Mouse (Mus musculus) hindbrain, embryonic 16.5 days (tissue): Measurements from ENCODE around the gene Chst5. TPM values are rescaled to one million over a fixed set of nuclear protein-coding genes. Genes with fewer than 3 reads are reported as not detected.
A peak's percentile ranks its signal among the peaks of the same experiment; 100 is the strongest.

Source experiments
- ATAC-seq: fragments of 200-750 bp; cut with Nextera tagmentation; 2 replicates; pipeline ENCODE4 v1.8.0; 2017; ENCODE audit warnings: moderate TSS enrichment, moderate library complexity
- H3K27ac ChIP-seq: fragments of 300-500 bp; sonication (generic); 2 replicates; pipeline ENCODE4 v1.5.1; 2014; ENCODE audit warnings: low read depth, mild to moderate bottlenecking, control low read depth, low read length, moderate library complexity
- H3K27me3 ChIP-seq: fragments of 300-500 bp; sonication (generic); replicated peaks from 2 replicates; pipeline ENCODE4 v1.6.1; 2014; ENCODE audit warnings: low read length; ENCODE audit not compliant: control insufficient read depth, insufficient read depth
- H3K36me3 ChIP-seq: fragments of 300-500 bp; sonication (generic); 2 replicates; pipeline ENCODE4 v1.6.1; 2014; ENCODE audit warnings: mild to moderate bottlenecking, low read length, moderate library complexity, mixed read lengths; ENCODE audit not compliant: control insufficient read depth, insufficient read depth
- H3K4me1 ChIP-seq: fragments of 300-500 bp; sonication (generic); 2 replicates; pipeline ENCODE4 v1.6.1; 2014; ENCODE audit warnings: low read depth, low read length; ENCODE audit not compliant: control insufficient read depth, insufficient read depth
- H3K4me2 ChIP-seq: fragments of 300-500 bp; sonication (generic); 2 replicates; pipeline ENCODE4 v1.6.1; 2014; ENCODE audit warnings: mild to moderate bottlenecking, low read length, control low read depth, moderate library complexity
- H3K4me3 ChIP-seq: fragments of 300-500 bp; sonication (generic); 2 replicates; pipeline ENCODE4 v1.5.1; 2014; ENCODE audit warnings: mild to moderate bottlenecking, low read length, control low read depth, moderate library complexity
- H3K9ac ChIP-seq: fragments of 300-500 bp; sonication (generic); 2 replicates; pipeline ENCODE4 v1.6.1; 2014; ENCODE audit warnings: low read depth, mild to moderate bottlenecking, control low read depth, low read length, moderate library complexity
- H3K9me3 ChIP-seq: fragments of 300-500 bp; sonication (generic); 2 replicates; pipeline ENCODE4 v1.6.1; 2014; ENCODE audit warnings: mild to moderate bottlenecking, low read length, moderate library complexity; ENCODE audit not compliant: control insufficient read depth
- WGBS: fragments of 180-500 bp; shearing (Covaris S2); extraction: QIAGEN DNeasy Blood & Tissue Kit; methylation state at CpG from one replicate; pipeline ENCODE4 v1.1.7; 2014; 5-methylcytosine and 5-hydroxymethylcytosine counted together
- polyA plus RNA-seq: library from polyadenylated mRNA; unstranded; fragments of >200 nt; fragmentation: Nextera tagmentation; extraction: Ambion mirVana; gene quantifications from 2 replicates; pipeline ENCODE4 v1.2.1, GENCODE M21; 2015

The Chst5 gene
- polyA plus RNA-seq, 1 experiment from 2014 or later, result 4.4 TPM

GRCm38 (mm10) chr8:111932580-111933336, 22.5 kb upstream of the Chst5 start:
- H3K27ac ChIP-seq, result peak overlapping the region; percentile 94
- no peaks in the 10 kb centered on the region for H3K9me3 ChIP-seq
- WGBS, result 27% methylated on average over 19 of the region's 19 CpGs
- H3K4me2 ChIP-seq, result peak overlapping the region; percentile 97
- H3K9ac ChIP-seq, result peak overlapping the region; percentile 96
- no peaks in the 10 kb centered on the region for H3K27me3 ChIP-seq
- H3K4me3 ChIP-seq, result peak overlapping the region; percentile 87
- H3K36me3 ChIP-seq, result no peaks in the 10 kb centered on the region
- peaks cover 11% of the 10 kb centered on the region for H3K4me1 ChIP-seq
- peak; percentile 32; the same call in 1 of the 2 replicates for ATAC-seq

GRCm38 (mm10) chr8:111931721-111932120, 21.5 kb upstream of the Chst5 start:
- H3K27ac ChIP-seq, result no peak overlapping the region
- H3K9ac ChIP-seq, result no peak overlapping the region
- H3K4me3 ChIP-seq, result no peak overlapping the region
- peaks cover 11% of the 10 kb centered on the region for H3K4me1 ChIP-seq
- ATAC-seq, result no peak
- H3K9me3 ChIP-seq, result no peaks in the 10 kb centered on the region
- no peaks in the 10 kb centered on the region for H3K27me3 ChIP-seq
- H3K36me3 ChIP-seq, result no peaks in the 10 kb centered on the region
- no peak overlapping the region for H3K4me2 ChIP-seq
- 77% methylated on average over 16 of the region's 16 CpGs for WGBS

- no peak overlapping the region for H3K4me2 ChIP-seq
- no peak for ATAC-seq
- H3K27ac ChIP-seq, result no peak overlapping the region
- H3K9ac ChIP-seq, result no peak overlapping the region
- 77% methylated on average over 8 of the region's 8 CpGs for WGBS
- H3K36me3 ChIP-seq, result no peaks in the 10 kb centered on the region
- H3K27me3 ChIP-seq, result no peaks in the 10 kb centered on the region
- no peak overlapping the region for H3K4me3 ChIP-seq
- H3K9me3 ChIP-seq, result no peaks in the 10 kb centered on the region
- H3K4me1 ChIP-seq, result peaks cover 11% of the 10 kb centered on the region
These were observed 19.5 kb upstream of the Chst5 start for GRCm38 (mm10) chr8:111929648-111930344.

- Histone ChIP-seq H3K27me3 (no peaks in the 10 kb centered on the region), H3K4me3 (no peak overlapping the region), H3K9ac (no peak overlapping the region), H3K36me3 (no peaks in the 10 kb centered on the region), H3K4me2 (no peak overlapping the region), H3K27ac (no peak overlapping the region), H3K4me1 (no peaks in the 10 kb centered on the region), H3K9me3 (no peaks in the 10 kb centered on the region)
- no peak for ATAC-seq
- WGBS, result 87% methylated on average over 7 of the region's 7 CpGs
These were observed 14.7 kb upstream of the Chst5 start for GRCm38 (mm10) chr8:111924976-111925375.

GRCm38 (mm10) chr8:111923383-111923804, 13.1 kb upstream of the Chst5 start:
- WGBS, result 29% methylated on average over 10 of the region's 10 CpGs
- 0 out of 2 replicates have a peak, but pooled peaks have one; percentile 30 for ATAC-seq
- Histone ChIP-seq H3K4me1 (no peaks in the 10 kb centered on the region), H3K9me3 (no peaks in the 10 kb centered on the region), H3K27ac (no peak overlapping the region), H3K36me3 (peaks cover 3% of the 10 kb centered on the region), H3K4me3 (no peak overlapping the region), H3K9ac (peak overlapping the region; percentile 27; the same call in 1 of the 2 replicates), H3K4me2 (peak overlapping the region; percentile 27; the same call in 1 of the 2 replicates), H3K27me3 (no peaks in the 10 kb centered on the region)

GRCm38 (mm10) chr8:111920971-111921370, 10.7 kb upstream of the Chst5 start:
- no peaks in the 10 kb centered on the region for H3K4me1 ChIP-seq
- no peaks in the 10 kb centered on the region for H3K9me3 ChIP-seq
- H3K9ac ChIP-seq, result no peak overlapping the region
- peaks cover 7% of the 10 kb centered on the region for H3K36me3 ChIP-seq
- no peaks in the 10 kb centered on the region for H3K27me3 ChIP-seq
- no peak overlapping the region for H3K27ac ChIP-seq
- H3K4me3 ChIP-seq, result no peak overlapping the region
- no peak overlapping the region for H3K4me2 ChIP-seq
- ATAC-seq, result no peak
- WGBS, result 88% methylated on average over 4 of the region's 4 CpGs

GRCm38 (mm10) chr8:111919663-111920062, 9.4 kb upstream of the Chst5 start:
- Histone ChIP-seq H3K9ac (no peak overlapping the region), H3K4me3 (no peak overlapping the region), H3K27me3 (no peaks in the 10 kb centered on the region), H3K36me3 (peaks cover 7% of the 10 kb centered on the region), H3K27ac (no peak overlapping the region), H3K4me2 (no peak overlapping the region), H3K9me3 (no peaks in the 10 kb centered on the region), H3K4me1 (no peaks in the 10 kb centered on the region)
- WGBS, result 92% methylated on average over 2 of the region's 2 CpGs
- ATAC-seq, result no peak

- Histone ChIP-seq H3K4me2 (peak overlapping the region; percentile 35), H3K9ac (no peak overlapping the region), H3K36me3 (no peaks in the 10 kb centered on the region), H3K4me3 (no peak overlapping the region), H3K9me3 (no peaks in the 10 kb centered on the region), H3K27me3 (no peaks in the 10 kb centered on the region), H3K4me1 (peaks cover 10% of the 10 kb centered on the region), H3K27ac (peak overlapping the region; percentile 30)
- WGBS, result 26% methylated on average over 12 of the region's 12 CpGs
- ATAC-seq, result peak; percentile 92
These were observed 2.7 kb upstream of the Chst5 start for GRCm38 (mm10) chr8:111912860-111913432.

- Histone ChIP-seq H3K27ac (no peak overlapping the region), H3K9ac (no peak overlapping the region), H3K4me2 (no peak overlapping the region), H3K9me3 (no peaks in the 10 kb centered on the region), H3K4me1 (peaks cover 10% of the 10 kb centered on the region), H3K36me3 (no peaks in the 10 kb centered on the region), H3K27me3 (no peaks in the 10 kb centered on the region), H3K4me3 (no peak overlapping the region)
- no peak for ATAC-seq
- 30% methylated on average over 7 of the region's 7 CpGs for whole genome bisulfite sequencing
These were observed 1.3 kb upstream of the Chst5 start for GRCm38 (mm10) chr8:111911572-111911971.
